Mouse (Mus musculus) right cerebral cortex, postnatal 36 days (tissue): ENCODE measurements around the gene Iars.

Experiments
- DNase-seq, 2 experiments: peaks; one replicate each; pipeline ENCODE4 v3.0.0; 2022; ENCODE audit warnings: low spot score in 2 of 2, mixed read lengths in 1 of 2

The Iars gene

DNA sequence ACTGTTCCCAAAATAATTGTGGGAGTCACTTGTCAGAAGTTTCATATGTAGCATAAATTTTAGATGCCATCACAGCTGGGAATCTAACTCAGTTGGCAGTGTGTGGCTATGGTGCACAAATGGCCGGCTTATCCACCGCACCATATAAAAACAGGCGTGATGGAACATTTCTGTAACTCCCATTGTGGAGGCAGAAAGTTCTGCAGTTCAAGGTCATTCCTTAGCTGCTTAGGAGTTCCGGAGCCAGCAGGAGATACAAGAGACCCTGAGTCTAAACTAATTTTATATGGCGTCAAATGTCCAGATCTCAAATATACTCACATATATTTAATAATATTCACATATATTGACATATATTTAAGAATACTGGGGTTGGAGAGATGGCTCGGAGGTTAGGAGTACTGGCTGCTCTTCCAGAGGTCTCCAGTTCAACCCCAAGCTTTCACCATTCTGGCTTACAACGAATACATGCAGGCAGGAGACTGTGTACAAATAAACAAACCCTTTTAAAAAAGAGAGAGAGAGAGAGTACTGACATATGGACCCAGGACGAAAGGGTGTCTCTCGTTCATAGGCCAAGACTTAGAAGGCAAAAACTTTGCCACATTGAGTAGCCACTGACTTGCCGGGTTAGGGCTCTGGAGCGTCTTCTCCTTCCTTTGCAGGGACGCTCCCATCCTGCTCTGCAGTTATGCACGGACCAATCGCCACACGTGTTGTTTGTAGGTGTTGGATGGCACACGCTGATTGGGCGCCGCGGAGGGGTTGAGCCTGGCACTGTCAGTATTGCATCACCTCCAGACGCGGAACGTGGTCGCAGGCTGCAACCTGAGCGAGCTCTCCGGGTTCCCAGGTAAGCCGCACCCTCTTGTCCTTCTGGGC is at the start of gene Iars:
Iars (plus strand) TSS at position 750 of the 882 bp plus-strand sequence.
- peak; percentile 99 for DNase-seq

DNA sequence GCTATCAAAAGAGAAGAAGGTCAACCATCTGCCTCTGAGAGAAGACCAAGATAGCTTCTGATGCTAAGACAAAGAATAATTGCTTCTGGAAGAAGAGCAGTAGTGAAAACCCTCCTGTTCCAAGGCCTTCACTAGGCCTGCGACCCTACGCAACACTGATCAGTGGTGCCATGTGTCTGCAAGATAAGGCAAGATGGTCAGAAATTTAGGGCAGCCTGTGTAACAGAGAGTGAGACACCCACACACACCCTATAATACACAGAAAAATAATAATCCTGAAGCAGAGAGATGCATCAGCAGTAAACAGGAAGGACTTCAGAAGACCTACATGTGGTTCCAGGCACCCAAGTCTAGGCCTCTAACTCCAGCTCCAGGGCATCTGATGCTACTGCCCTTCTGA is 41.9 kb upstream of the Iars start:
- no peak for DNase-seq

DNA sequence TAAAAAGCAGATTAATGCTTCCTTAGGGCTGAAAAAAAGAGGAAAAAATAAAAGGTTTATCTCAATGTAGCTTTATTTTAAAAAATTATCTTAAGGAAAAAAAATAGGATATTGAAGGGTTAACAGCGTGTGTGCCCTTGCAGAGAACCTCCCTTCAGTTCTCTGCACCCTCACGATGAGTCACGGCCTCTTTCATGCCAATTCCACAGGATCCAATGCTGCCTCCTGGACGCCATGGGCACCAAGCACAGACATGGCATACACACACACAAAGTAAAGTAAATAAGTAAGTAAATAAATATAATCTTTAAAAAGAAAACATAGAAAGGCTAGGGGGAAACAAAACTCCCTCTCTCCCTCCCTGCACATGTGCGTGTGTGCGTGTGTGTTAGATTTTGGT is 39.2 kb upstream of the Iars start:
- no peak for DNase-seq

DNA sequence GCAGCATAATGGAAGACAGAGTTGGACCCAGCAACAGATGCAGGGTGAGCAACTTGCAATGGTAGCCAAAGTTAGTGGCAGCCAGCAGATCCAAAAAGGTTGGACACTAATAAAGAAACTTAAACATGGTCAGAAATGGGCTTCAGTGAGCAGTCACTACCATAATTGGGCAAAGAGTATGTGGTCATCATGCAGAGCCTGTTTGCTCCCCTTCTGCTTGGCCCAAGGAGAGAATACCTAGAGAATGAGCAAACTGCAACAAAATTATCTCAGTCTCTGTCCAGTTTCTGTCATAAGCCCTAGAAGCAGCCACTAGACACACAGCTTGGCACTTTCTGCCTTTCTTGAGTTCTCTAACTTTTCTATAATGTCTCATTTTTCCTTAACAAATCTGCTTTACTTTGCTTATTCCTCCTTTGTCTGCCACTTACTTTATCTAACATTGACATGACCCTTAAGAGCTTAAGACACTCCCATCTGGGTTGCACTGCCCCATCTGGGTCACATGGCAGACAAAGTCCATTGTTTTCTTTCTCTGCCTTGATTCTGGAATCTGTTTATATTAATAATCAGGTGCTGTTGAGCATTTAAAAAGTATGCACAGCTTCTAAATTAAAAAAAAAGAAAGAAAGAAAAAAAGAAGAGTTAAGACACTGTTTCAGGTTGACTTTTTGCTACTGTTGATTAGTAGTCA is 38.1 kb upstream of the Iars start:
- DNase-seq, result no peak

DNA sequence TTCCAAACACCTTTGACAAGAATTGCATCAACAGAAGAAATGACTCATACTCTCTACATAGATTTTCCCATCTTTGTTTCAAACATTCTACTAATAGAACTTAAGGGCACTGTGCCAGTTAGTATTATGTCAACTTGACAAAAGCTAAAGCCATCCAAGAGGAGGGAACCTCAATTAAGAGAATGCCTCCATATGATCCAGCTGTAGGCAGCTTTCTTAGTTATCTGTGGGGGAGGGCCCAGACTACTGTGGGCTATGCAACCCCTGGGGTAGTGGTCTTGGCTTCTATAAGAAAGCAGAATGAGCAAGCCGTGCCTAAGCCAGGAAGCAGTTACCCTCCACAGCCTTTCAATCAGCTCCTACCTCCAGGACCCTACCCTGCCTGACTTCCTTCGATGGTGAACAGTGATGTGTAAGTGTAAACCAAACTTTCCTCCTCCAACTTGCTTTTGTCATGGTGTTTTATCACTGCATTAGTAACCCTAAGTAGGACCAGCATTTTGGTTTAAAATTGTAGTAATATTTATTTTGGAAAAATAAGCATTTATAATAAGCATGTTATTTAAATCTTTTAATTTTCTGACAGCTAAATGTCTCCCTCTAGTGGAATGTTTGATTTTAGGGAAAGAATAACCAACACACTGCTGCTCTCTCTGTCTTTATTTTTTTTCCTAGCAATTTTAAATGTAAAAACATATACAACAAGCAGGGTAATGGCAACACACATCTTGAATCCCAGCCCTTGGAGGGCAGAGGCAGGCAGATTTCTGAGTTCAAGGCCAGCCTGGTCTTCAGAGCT is 37.0 kb upstream of the Iars start:
- peak in 1 of 2 experiments; percentile 6 for DNase-seq

DNA sequence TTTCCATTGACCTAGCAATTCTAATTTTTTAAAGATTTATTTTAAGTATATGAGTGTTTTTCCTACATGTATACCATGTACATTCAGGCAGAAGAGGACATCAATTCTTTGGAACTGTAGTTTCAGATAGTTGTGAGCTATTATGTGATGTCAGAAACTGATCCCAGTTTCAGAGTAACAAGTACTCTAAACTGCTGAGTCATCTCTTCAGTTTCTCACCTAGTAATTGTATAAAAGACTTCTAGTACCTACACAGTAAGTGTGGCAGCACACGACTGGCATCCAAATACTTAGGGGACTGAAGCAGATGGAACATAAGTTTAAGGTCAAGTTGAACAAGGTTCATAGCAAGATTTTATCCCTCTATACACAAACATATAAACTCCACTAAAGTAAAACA is 35.9 kb upstream of the Iars start:
- no peak for DNase-seq

DNA sequence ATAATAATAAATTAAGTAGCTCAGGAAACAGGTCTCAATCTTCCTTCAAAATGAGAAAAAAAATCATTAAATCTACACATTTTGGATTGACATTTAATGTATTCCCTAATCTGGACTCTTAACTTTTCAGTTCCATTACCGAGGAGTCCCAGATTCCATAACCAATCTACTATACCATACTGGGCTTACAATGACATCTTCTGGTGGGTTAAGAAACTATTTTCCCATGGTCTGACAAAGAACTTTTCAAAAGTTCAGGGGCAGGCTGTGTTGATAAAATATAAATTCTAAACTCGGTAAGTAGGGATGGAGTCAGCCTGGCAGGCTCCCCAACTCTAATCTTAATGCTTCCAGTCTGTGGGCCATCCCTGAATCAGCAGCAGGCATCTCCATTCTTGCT is 30.8 kb upstream of the Iars start:
- DNase-seq, result no peak

DNA sequence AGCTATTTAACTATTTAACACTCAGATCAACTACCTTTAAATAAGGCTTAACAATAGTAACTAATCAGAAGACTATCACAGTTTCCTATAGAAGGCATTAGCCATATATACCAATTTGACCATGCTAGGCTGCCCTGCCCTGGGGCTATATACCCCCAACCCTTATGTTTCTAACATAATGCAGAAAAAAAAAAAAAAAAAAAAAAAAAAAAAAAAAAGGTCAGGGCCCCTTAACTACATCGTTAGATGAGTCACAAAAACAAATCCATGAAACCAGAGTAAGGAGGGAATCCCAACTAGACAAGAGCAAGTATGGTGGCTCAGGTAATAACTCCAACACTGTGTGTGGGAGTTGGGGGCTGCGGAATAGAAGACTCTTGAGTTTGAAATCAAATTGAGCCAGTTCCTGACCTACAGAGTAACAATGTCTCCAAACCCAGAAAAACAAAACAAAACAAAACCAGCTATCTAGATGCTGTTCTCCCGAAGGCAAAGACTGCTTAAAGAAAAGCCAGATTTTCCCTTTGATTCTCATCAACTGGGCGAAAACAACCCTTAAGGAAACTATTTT is 30.0 kb upstream of the Iars start:
- no peak for DNase-seq

DNA sequence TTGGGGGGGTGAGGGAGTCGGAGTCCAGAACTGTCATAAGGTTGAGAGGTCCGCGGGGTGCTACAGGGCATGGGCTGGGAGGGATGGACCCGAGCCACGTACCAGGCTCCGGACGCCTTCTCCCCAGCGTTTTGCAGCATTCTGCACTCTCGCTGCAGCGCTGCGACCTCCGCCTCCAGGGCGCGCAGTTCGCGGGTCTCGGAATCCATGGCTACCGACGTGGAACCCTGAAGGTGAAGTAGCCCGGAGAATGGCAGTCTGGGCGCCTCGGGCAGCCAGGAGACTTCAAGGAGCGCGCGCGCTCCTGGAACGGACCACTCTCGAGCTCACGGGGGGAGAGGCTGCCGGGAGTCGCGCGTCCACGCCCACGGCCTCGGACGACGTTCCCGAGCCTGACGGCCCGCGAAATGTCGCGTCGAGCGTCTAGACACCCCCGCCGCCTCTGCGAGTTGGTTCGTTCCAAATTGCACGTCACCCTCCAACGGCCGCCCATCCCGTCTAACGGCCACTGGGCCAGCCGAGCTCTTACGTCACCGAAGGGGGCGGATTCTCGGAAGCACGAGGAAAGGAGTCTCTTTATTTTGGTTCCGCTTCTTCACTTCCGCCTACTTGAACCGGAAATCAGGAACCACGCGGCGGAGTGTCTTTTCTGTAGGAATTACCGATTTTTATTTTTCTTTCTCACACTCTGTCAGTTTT is 29.3 kb upstream of the Iars start, which contains the start of the genes Cenpp and Nol8:
Cenpp (minus strand) TSS at position 305 of the 699 bp plus-strand sequence.
Nol8 (plus strand) TSS at position 598 of the 699 bp plus-strand sequence.
- DNase-seq, result peak; percentile 98

DNA sequence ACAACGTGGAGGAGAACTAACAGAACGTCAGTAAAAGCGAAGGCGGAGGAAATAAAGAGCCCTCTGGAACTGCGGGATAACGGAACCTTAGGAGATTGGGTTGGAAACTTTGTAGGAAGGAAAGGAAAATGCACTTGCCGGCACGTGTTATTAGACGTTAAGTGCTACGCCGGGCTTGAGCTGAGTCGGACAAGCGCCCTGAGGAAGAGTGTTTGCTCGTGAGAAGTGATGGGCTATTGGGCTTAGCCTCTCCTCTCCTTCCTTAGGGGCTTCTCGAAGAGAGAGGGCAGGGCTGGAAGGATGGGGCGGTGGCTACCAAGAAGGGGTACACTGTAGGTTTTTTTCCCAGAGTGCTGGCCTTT is 28.7 kb upstream of the Iars start:
- DNase-seq, result no peak

DNA sequence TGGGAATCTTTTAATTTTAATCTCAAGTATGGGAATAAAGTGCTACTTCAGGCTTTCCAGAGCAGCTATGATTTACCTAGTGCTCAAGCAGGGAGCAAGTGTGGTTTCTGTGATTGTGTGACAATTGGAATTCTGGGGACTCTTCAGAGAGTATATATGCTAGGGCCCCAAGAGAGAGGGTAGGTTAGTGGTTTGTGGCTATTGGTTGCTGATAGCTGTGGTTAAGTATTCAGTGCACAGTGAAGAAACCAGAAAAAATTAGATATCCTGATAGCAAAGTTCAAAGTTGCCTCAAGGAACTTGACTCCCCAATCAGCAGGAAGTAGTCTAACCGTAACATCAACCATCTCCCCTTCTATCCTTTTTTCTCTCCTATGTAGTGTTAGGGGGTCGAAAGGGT is 4.1 kb upstream of the Iars start:
- no peak for DNase-seq

DNA sequence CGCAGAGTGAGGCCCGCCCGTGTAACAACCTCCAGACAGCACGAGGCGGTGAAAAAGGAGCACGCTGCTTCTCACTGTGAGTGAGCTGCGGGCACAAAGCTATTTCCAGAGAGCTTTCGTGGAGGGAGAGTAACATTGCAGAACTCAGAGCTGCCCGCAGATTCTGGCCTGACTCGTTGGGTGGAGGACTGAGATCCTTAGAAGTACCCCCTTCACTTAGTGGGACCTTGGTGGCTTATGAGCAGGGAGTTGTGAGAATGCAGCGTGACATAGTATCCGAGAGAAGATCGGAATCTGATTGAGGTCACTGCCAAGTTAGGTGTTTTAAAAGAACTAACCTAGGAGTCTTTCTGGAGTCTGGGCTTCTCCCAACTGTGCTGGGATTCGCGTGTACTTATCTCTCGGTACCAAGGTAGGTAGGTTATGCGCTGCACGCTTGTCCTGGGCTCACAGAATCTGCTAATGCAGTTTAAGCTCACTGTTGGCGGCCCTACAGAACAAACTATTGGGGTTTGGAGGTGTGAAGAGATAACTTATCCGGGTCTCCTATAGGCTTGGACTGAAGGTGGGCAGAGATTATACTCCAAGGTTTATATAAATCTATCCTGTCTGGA is 440 bp downstream of the Iars start:
- no peak for DNase-seq

DNA sequence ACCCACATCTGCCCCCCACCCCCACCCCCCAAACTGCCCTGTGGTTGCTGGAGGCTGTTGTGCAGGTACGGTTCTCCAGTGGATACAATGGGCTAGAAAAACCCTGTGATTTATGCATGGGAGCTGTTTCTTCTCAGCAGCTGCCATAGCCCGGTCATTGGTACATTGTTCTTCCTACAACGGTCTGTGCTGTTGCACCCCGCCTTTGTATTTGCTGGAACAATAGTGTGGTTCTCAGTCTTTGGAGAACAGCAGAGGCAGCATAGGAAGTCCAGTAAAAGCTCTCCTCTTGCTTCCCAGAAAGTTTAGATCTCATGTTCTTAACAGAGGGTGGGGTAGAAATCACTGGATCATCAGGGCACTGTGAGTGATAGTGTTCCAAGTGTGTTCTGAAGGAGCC is 2.4 kb downstream of the Iars start:
- no peak for DNase-seq

DNA sequence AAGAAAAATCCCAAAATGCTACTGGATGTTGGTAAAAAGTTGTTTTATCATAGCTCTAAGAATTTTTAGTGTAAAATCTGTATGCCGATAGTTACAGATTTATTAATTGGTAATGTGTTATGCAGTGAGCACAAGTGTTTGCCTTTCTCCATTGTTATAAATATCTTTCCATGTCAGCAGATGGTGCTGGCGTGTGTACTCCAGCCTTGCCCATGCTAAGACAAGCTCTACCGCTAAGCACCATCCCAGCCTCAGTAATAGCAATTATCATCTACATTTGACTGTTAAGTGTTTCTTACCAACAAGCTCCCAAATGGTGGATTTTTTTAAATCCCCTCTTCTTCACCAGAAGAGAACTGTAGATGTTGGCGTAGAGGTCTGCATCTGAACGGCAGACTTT is 9.2 kb downstream of the Iars start:
- no peak for DNase-seq

DNA sequence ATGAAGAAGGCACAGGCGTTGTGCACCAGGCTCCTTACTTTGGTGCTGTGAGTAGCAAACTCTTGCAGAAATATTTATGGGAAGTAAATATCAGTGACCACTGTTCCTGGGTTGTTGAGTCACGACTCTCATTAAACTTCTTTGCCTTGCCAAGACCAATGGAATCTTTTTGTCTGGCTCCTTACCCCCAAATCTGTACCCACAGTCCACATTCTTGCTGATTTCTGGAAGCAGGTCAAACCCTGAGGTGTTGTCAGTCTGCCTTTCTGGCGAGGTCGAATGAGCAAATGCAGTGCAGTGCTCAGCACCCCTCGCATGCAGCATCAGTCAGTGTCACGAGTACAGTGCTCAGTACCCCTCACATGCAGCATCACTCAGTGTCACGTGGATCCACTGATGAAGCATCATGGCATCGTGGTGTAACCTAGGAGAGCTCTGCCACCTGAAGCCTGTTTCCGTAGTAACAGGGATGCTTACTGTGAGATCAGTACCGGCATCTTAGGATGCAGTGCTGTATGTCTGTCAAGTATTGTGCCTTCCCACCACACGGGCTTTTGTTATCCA is 21.4 kb downstream of the Iars start:
- DNase-seq, result no peak

DNA sequence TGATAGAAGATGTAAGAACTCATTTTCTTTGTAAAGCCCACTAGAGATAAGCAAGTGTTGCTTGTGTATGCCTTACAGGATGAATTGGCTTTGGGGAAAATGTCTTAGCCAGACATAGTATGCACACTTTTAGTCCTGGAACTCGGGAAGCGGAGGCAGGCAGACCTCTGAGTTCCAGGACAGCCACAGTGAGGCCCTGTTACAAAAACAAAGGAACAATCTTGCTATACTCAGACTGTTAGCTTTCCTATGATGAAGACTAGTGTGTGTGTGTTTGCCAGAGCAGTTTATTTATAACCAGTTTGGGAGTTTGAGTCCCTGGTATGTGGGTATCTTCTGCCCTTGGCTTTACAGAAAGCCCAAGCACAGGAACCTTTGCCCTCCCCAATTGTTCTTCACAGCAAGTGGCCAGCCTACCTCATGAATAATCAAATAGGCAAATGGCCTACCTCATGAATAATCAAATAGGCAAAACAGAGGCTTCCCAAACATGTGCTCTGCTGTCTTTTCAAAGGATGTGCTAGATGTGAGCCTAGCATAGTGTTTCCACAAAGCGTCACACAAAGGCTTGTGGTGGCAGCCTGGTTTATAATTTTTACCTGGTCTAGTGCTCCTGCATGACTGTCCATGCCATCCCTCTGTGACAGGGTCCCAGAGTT is 24.3 kb downstream of the Iars start:
- no peak for DNase-seq

DNA sequence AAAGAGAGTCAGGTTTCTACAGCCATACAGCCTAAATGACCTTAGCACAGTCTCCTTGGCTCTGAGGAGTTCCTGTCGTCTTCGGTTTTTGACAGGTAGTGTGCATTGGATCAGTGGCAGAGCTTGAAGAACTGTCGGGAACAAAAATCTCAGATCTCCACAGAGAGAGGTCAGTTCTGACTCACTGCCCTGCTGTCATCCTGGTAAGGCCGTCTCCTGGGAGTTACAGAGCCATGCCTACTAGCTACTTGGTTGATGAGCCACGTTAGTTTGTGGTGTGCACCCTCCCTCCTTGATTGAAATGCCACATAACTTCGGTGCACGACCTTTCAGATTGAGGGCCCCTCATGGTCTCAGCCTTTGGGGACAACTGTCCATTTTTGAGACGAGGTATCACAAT is 26.4 kb downstream of the Iars start:
- DNase-seq, result no peak

DNA sequence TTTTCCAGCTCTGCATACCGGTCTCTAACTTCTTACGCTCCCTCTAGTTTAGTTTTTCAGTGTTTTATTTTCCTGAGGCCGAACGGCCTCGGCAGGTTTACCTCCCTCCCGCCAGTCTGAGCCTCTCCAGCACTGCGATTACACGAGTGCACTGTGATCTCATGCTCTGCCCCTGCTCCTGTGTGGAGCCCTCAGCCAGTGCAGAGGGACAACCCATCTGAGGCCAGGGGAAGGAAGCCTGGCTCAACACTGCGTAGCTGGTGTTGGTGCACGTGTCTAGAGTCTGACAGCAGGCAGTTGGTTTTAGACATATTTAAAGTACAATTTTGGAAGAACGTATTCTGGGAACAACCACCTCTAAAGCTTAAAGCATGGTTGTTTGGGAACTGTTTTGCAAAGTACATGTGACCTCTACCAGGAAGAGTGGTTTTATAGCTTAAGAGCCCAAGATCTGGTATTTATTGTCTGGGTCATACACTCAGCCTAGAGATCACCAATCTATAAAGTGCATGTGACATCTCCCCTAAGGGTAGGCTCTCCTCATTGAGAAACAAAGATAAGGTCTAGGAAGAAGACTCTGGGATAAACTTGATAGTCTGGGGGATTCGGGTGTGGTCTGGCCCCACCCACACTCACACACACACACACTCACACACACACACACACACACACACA is 30.3 kb downstream of the Iars start:
- DNase-seq, result no peak

DNA sequence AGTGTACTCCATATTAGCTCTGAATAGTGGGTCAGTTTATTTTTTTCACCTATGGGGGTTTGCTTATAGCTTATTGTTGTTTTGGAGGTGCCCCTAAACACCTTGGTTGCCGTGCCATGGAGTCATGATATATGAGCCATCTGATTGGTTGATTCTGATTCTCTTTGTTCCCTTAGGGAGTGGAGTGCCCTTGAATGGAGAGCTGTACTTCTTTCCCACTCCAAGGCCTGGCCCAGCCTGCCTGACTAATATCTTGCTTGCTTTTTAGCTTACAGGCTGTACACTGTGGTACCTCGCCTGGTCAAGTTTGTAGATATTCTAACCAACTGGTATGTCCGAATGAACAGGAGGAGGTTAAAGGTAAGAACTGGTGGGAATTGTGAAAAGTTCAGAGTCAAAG is 37.4 kb downstream of the Iars start:
- DNase-seq, result no peak
